Mouse (Mus musculus) lung, postnatal 36 days (tissue): Measurements from ENCODE around the gene Fabp2.
"Not testable (repeated sequence)": the region's sequence is repeated elsewhere in the genome, so short reads cannot be mapped to it uniquely, and the experiment has no call there.

Experiments used
- DNase-seq: peaks from one replicate; pipeline ENCODE4 v3.0.0; 2022; ENCODE audit warnings: mixed read lengths

Gene Fabp2

DNA sequence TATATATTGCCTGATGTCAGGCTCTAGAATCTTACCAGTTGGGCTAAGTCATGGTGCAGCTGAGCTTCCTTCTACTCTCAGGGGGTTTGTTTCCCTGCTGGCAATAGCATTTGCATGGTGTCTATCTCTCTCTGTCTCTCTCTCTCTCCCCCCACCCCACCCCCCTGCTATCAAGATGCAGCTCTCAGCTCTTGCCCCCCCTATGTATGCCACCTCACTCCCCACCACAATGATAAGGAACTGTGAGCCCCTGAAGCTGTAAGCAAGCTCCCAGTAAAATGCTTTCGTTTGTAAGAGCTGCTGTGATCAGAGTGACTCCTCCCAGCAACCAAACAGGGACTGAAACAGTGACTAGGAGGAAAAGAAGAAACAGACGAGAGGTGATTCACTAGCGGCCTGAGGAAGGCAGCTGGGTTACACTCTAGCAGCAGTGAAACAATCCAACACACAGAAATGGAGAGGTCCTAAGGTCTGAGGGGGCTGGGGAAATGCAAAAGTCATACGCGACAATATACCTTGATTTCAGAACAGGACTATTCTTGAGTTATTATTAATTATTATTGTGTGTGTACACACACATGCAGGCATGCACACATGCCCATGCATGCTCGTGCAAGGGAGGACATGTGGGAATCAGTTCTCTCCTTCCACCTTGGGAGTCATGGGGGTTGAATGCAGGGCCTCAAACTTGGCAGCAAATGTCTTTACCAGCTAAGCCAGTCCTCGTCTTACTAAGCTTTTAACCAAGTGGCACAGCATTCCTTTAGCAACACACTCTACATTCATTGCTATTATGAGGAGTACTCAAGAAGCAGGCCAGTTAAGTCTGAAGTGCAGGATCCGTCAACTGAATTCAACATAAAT is 25.9 kb downstream of the Fabp2 start:
- no peak for DNase-seq

DNA sequence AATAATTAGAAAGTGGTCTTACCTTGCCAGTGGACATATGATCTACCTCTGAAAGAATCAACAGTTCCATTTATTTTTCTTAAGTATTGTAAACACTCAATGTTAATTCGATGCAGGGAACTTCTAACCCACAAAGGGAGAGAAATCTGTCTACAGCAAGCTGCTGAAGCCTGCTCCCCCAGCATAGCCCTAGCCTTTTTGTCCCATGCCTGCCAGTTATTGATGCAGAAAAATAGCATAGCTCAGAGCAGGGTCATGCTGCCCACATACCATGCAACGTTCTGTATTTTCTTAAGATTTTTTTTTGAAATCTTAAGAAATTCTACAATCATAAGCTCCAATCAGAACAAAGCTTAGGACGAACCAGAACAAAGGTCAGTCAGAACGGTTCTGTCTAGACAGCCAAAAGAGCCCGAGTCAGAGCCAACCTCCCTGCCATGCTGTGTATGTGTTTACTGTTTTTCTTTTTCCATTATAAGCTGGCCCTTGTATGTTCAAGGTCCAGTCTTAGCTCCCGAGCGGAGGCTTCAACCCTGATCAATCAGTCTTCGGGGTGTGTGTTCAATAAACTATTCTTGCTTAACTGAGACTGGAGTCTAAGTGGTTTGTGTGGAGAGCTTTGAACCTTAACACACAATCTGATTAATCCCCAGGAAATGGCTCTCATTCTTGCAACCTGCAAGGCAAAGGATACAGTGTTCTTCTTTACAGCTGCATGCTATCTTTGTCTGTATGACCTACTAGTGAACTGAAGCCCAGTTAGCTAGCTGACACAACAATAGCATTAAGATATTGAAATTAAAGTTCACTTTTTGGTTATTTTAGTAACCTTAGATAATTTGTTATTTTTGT is 27.0 kb downstream of the Fabp2 start:
- DNase-seq, result no peak

DNA sequence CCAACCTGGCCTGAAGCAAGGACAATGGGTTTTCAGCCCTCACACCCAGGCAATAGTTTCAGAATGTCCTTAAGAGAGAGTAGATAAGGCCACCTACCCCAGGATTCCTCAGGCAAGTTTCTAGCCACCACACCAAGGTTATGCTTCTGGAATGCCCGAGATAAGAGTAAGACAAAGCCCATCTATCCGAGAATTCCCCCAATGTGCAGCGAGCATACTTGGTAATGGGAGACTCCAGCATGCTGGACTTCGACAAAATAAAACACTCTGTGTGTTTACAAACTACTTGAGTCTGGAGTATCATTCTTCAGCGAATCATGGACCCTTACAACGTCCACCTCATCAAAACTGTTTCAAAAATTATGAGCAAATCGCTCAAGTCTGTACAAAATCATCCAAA is 28.3 kb downstream of the Fabp2 start:
- no peak for DNase-seq

DNA sequence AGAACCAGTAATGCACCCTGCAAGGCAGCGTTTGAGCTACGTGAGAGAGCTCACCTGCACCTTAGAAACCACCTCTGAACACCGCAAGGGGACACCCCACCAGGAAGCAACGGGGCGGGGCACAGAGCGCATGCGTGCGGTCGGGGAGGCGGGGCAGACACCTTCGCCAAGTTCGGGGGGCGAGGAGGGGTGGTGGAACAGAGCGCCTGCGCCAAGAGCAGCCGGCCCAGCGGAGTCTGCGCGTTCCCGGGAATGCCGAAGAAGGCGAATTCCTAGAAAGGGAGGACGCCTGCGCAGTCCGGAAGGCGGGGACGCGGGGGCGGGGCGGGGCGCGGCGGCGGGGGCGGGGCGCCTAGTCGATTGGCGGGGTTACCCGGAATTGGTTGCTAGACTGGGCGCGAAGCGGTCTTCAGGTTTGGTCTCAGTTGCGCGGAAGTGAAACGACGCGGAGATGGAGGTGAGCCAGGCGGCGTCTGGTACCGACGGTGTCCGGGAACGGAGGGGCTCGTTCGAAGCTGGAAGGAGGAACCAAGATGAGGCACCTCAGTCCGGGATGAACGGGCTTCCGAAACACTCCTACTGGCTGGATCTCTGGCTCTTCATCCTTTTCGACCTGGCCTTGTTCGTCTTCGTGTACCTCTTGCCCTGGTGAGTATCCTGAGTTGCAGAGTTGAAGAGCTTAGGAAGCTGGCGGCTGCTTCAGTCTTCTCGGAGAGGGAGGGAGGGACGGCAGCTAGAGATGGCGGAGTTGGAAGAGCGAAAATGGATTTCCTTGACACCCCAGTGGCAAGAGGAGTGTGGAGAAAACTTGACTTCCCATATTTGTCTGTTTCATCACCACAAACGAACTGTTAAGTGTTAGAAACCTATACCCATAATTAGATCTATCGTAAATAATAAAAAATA is 29.4 kb downstream of the Fabp2 start, which contains the start of gene 1810037I17Rik:
Gene 1810037I17Rik (plus strand): TSS at position 195 of the 906 bp plus-strand sequence.
- DNase-seq, result peak; percentile 97

DNA sequence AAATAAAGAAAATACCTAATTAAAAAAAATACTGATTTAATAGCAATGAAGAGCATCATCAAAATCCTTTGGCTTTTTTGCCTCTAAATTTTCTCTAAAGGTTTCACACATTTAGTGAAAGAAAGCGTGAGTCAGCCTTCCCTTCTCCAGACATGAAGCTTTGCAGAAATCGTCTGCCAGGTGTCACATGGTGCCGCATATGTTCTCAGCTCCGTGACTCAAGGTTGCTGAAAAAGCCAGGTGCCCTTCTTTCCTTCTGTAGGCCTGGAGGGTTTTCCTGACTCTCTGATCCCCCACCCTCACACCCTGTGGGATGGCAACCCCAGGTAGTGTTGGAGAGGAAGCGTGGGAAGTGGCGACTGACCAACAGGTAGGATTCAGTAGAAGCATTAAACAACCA is 34.9 kb downstream of the Fabp2 start:
- DNase-seq, result no peak

DNA sequence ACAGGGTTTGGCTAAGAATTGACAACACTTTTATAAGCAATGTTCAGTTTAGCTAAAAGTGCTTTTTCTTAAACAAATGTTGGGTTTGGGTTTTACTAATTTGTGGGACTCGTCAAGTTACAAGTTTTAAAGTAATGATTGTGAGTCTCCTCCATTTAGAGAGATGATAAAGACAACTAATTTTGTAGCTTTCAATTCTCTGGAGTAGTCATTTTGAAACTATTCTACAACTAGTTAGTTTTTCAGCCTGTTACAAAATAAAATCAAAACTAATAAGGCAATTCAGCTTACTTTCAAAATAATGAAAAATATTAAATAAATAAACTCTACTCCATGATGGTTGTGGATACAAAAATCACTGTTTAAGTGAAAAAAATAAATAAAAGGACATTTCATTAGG is 37.6 kb downstream of the Fabp2 start:
- DNase-seq, result no peak

DNA sequence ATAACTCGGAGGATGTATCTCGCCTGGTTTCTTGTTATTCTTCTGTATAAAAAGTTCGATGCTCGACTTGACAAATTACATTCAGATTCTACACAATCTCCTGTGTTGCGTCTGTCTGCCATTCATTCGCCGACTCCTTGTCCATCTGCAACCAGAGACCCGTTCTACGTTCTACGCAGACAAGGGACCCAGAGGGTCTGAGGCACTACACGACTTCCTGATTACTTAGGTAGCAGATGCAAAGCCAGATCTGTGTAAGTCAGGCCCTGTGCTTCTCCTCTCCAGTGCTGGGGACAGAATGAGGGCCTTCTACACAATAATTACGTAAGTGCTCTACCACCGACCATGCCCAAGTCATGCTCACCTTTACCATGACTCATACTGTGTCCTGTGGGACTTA is 42.3 kb downstream of the Fabp2 start:
- not testable (repeated sequence) for DNase-seq

DNA sequence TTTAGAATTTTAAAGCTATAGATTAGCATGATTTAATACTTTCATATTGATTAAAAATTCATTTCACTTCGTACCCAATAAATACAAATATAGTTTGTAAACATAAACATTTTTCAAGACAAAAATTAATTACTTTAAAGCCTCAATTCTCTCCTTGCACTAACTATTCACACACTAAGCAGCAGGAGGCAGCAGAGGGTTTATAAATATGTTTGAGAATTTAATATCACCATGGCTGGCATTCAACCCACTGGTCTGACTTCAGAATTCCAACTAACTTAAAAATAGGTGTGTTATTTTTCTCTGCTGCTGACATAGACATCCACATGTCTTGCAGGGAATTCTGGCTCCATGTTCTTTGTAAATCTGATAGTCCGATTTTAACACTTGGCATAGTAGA is 44.3 kb downstream of the Fabp2 start:
- peak; percentile 81 for DNase-seq

DNA sequence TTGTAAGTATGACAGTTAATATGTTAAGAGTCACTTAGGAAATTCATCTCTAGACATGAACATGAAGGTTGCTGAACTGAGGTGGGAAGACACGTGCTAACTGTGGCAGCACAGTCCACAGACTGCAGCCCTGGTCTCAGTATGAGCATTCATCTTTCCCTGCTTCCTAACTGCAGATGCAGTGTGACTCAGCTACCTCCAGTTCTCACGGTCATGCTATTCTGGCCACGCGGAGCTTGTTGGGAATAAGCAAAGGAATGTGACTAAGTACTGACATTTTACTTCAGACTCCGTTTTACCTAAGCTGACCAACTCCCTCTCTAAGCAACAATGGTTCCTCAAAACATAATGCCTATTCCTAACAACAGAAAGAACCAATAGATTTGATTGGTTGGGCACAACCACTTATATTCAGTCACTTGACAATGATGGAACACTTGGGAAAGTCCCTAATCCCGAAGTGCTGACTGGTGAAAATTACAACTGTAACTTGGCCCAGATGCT is 48.6 kb downstream of the Fabp2 start:
- no peak for DNase-seq
